Mouse (Mus musculus) adrenal gland (tissue): Measurements from ENCODE around the gene Rap1b.

Experiments used
- intact Hi-C: fragments of 180-260 bp; cut with DNase I; formaldehyde crosslinking; loops from one replicate; pipeline ENCODE4 v1.15.1; 2025

The Rap1b gene

DNA sequence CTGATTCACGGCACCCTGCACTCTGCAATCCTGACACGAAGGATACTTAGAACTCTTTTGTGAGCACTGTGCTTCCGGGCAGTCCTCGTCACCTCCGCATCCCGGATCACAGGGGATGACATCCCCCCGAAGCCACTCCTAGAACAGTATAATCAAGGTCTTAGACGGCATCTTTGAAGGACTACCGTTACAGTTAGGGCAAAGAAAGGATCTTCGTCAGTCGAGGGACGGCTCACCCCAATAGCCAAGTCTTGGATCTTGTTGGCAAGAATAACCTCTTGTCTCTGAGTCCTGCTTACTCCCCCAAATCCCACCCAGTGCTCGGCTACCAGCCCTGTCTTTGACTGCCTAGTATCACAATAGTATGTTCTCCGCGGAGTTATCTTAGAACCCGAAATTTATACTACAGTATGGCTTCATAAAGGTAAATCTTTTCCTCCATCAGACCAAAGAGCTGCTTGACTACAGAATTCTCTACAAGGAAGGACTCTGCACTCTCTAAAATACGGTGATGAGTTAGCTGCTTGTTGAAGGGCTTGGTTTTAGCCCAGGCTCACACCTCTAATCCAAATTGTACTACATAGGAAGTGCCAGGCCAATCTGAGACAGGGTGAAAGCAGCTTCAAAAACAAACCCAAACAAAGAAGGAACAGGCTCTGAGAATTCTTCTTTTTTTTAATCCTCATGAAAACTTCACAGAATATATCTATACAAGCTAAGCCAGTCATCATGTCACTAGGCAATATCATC is 55.2 kb downstream of the Rap1b start:
- intact Hi-C loops: loop anchor here (5.0 kb wide), 1 partner anchor 317 kb away; no protein-coding TSS in a partner anchor

DNA sequence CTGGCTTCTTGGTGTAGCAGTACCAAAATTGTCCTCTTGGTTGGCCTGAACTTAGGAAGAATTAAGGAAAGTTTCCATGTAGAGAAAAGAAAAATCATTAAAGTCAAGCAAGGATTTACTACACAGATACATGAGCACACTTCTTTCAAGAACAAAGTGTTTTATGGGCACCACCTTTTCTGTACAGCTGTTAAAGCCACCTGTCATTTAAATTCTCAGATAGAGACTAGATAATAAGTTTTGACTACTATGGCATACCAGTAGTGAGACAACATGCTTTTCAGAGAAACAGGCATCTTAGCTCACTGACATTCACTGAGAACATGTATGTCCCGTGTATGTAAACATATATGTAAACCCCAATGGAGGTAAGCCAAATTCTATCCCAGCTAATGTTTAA is 55.8 kb downstream of the Rap1b start:
- intact Hi-C loops: loop anchor here (5.0 kb wide), 1 partner anchor 317 kb away; no protein-coding TSS in a partner anchor

- intact Hi-C loops: no loop called here
Observed at GRCm38 (mm10) chr10:117784646-117785045, 61.2 kb downstream of the Rap1b start.

DNA sequence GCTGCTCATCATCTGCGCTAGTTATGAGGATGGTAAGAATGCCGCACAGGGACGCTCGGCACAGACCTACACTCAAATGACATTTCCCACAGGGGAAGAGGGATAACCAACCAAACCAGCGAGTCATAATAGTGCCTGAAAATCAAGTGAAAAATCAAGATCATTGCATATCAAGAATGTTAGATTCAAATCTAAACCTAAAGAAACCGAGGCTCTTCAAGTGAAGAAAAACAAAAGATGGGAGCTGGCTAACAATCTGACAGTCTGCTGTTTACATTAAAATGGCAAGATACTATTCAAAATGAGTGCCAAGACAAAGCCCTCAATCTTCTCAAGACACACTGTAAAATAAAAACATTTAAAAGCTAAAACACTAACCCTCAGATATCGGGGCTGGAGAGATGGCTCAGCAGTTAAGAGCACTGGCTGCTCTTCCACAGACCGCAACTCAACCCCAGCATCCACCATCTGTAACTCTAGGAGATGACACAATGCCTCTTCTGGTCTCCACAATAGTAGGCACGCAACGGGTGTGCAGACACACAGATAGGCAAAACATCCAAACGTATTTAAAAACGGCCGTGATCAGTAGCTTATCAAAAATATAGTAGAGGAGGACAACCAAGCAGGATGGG is 61.9 kb downstream of the Rap1b start:
- intact Hi-C loops: no loop called here

- intact Hi-C loops: no loop called here
Observed at GRCm38 (mm10) chr10:117782491-117783260, 63.2 kb downstream of the Rap1b start.

DNA sequence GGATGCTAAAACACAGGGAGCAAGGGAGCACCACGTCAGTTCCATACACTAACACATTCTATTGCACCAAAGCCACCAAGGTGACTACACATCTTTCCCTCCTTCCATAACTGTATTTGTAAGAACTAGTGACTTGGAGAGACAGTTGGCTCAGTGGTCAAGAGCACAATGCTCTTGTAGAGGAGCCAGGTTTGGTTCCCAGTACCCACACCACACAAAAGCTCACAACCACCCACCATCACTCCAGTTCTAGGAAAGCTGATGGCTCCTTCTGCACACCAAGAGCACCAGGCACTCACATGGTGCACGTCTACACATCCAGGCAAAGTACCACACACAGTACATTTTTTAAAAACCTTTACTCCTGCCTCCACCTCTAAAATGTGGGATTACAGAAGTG is 63.8 kb downstream of the Rap1b start:
- intact Hi-C loops: no loop called here

DNA sequence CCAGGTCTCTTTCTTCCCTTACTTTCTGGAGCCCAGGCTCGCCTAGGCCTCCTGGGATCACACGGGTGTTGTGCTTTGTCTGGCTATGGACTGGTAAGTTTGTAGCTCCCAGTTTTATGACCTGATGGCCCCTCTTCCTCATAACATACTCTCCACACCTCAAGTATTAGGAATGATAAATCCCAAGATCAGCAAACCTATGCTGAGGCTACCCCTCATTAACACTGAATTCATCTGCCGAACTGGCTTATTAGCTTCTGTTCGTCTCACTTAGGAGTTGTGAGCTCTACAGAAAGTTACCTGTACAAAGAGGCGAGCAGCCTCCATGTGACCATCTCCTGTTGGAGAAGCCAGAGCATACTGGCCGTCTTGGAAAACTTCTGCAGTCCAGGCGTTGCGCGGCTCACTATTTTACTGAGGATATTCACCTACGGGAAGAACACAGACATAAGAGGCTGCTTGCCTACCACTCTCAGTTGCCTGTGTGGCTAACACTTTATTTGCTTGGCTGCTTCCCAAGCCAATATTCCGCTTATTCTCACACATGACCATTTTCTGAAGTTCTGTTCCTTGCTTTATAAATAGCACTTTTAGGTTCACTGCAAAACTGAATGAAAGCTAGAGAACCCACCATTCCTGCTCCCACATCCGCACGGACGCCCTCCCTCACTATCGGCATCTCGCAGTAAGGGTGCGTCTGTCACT is 64.7 kb downstream of the Rap1b start:
- intact Hi-C loops: no loop called here

DNA sequence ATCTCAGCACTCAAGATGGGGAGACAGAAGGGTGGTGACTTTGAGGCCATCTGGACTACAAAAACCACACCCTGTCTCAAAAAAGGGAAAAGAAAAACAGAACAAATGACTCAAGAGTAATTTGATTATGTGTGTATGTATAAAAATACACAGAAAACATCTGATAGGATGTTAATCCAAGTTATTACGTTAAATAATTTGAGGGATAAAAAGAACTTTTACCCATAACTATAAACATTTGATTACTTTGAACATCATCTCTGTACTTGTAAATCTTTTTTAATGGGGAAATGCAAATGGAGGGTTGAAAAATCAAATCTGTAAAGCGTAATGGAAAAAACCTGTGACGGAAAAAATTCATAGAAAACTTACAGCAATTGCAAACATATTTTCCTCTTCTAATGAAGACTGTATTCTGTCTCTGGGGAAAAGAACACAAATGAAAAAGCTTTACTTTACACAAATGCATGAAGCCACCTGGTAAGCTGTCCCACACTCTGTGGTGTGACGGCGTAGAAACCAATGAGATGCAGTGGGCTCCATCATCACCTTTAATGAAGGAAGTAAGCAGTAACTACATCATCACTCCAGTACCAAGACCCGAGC is 65.4 kb downstream of the Rap1b start:
- intact Hi-C loops: no loop called here

DNA sequence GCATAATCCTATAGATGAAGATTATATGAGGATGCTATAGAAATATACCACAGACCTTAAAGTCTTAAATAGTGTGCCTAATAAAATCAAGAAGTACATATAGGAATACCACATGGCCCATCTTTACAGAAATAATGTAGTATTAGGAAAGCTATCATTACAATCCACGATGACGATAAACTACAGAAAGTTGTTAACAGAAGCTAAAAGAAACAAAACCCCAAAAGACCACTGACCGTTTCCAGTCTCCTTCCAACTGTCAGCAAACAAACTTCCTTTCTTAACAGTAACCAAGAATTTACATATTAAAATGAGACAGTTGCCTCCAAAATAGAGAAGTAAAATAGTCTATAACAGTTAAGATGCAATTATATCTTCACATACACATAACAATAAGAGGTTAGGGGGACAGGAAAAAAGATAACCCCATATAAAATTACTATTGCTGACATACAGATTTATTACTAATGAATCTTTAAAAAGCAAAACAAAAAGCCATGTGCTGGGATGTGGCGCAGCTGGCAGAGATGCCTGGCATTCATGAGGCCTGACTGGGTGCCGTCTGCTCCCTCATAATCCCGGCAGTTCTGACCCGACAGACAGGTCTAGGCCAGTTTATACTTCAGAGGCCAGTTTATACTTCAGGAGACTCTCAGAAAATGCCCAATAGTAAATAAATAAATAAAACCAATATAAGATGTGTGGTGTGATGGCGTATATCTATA is 66.1 kb downstream of the Rap1b start:
- intact Hi-C loops: no loop called here

DNA sequence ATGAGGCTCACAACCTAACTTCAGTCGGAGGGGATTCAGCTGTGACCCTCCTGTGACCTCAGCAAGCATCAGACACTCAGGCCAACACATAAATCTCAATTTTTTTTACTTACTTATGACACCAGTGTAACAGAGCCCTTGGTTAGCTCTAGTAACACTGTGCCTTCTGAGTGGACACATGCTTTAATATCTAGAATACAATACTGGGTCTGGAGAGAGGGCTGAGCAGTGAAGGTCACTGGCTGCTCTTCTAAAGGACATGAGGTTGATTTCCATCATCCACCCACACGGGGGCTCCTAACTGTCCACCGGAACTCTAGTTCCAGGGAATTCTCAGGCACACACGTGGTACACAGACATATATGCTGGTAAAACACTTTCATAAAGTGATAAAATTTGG is 66.9 kb downstream of the Rap1b start:
- intact Hi-C loops: no loop called here

- intact Hi-C loops: no loop called here
Observed at GRCm38 (mm10) chr10:117778328-117778910, 67.4 kb downstream of the Rap1b start.

DNA sequence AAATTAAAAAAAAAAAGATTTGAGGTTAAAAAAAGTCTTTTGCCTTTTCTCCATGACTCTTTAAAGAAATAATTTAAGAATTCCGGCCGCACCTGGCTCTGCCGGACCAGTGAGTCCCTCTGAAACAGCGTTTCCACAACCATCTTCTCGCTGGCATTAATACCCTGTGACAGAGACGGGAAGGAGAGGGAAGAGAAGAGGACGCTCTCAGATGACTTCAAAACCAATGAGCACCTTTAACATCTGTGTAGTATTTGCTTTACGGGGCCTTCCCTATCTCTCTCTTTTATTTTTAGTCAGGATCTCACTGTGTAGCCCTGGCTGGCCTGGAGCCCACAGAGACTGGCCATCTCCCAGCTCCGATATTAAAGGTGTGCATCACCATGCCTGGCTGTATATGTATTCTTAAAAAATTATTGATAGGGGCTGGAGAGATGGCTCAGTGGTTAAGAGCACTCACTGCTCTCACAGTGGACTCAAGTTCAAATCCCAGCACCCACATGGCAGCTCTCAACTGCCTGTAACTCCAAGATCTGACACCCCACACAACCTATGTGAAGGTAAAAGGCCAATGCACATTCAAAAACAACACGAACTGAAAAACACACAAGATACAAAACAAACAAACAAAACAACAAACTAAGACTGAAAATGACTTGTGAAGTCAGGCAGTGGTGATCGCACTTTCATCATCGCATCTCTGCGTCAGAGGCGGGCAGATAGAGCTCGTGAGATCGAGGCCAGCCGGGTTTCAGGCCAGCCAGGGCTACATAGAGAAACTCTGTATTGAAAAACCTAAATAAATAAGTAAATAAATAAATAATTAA is 68.1 kb downstream of the Rap1b start:
- intact Hi-C loops: no loop called here

DNA sequence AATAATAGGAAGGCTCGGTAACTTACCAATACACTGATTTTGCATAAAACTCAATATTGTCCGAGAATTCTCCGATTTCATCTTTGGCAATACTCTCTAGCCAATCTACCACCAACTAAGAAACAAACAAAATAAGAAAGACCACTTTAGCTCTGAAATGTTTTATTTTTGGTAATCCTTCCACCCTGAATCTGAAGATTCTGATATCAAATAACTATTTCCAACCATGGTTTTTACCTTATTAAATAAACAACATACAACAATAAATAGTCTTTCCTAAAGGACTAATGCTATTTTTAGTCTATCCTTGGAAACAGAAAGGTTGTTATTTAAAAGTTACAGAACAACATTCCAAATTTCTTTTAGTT is 68.7 kb downstream of the Rap1b start:
- intact Hi-C loops: no loop called here

DNA sequence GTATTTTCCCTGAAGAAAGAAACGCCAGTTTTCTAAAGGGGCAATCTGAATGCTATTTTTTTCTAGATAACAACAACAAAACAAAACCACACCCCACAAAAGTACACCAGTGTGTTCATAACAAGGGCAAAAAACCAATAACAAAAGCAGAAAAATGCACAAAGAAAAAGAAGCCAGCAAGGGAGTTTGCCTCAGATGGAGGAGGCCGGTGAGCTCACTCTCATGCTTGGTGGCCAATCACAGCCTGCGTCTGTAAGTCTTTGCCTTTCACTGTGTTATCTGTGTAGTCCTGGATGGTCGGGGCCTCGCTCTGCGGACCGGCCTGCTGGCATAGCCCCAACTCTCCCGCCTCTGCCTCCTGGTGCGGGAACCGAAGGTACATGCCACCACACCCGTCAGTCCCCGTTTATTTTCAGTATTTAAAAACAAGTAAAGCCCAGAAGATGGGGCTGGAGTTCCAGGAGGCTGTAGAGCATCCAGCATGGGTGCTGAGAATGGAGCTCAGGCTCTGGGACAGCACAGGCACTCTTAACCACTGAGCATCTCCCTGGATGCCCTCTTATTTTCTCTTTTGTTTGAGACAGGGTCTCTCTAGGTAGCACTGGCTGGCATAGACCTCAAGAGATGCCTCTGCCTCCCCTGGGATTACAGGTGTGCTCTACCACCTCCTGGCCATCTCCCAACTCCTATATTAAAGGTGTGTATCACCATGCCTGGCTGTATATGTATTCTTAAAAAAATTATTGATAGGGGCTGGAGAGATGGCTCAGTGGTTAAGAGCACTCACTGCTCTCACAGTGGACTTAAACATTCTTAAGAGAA is 69.3 kb downstream of the Rap1b start:
- intact Hi-C loops: no loop called here

DNA sequence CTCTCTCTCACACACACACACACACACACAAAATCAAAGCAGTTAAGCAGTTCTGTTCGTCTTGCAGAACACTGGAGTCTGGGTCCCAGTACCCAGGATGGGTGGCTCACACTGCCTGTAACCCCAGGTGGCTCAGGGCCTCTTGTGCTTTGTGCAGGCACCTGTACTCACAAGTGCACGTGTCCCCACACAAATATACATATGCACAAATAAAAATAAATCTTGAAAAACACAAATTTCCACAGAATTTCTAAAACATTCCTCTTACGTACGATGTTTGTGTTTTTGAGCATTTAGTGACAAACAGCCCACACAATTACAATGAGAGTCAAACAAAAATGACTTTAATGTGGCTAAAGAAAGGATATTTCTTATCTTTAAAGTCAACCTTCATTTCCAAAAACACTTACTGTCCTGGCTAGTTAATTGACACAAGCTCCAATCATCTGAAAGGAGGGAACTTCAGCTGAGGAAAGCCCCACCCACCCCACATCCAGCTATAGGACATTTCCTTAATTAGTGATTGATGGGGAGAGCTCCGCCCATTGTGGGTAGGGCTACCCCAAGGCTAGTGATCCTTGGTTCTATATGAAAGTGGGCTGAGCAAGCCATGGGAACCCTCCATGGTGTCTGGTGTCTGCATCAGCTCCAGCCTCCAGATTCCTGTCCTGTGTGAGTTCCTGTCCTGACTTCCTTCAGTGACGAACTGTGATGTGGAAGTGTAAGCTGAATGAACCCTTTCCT is 70.3 kb downstream of the Rap1b start:
- intact Hi-C loops: no loop called here

GRCm38 (mm10) chr10:117774817-117775120 is 71.1 kb downstream of the Rap1b start:
- intact Hi-C loops: no loop called here

DNA sequence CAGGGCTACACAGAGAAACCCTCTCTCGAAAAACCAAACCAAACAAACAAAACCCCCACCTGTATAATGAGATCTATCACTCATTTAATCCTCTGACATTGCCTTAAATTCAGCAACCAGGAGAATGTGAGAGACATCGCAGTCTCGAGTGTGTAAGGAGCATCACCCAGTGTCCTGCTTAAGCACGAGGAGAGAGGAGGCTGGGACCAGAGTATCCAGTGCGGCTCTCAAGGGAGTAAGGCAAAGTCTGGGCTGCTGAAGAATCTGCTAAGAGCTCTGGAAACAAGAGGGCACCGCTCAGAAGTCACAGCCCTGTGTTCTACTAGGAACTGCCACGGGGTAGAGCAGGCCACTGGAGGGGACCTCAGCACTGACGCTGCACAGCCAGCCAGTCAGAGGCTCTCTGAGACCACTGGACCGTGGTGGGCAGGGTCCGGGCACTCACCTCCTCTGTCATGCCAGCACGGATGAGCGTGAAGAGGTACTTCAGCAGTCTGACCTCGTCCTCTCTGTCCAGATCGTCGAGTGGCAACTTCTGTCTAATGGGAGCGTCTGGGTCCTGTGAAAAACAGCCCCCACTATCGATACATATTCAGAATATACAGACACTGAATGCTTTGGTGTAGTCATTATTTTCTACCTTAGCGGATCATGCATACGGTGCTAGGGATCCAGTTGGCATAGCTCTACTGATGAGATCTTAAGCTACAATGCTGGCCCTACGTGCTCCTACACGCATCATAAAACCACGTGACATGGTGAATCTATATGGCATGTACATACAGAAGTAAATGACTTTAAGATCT is 71.6 kb downstream of the Rap1b start:
- intact Hi-C loops: no loop called here
